Mouse (Mus musculus): Measurements from ENCODE around the gene Hmcn1.

DNA sequence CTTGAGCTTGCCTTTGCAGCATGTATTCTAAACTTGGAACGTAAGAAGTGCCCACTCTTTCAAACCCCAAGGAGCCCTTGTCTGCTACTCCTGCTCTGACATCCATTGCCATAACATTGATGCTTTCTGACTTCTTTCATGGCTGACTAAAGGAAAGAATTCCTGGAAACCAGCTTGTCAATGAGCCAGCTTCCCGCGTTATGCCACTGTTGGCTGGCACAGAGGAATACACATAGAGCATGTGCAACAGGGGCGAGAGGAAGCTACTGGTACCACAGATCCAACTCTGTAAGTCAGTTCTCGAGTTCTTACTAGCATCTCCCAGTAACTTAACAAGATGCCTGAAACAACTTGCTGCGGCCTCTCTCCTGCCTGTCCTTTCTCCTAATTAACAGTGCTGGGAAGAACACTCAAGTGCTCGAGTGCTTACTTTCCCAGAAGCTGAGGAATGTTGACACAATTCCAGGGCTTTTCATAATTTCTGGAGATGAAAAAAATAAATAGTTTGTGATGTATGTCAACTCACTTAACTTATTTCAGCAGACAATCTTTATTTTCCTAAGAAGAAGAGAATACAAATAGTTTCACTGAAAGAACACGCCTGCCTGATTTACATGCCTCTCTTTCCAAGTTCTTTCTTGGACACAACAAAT, 192.5 kb downstream of the Hmcn1 start:
- TF ChIP-seq POLR2A (IDR thresholded peaks at IDR 0.05; ENCODE audit: control insufficient read depth, extremely low read depth, insufficient read depth, low read length, poor library complexity), result no peak
- no peak for TF ChIP-seq CTCF (IDR thresholded peaks at IDR 0.05; ENCODE audit: borderline replicate concordance, control insufficient read depth, extremely low read depth, insufficient read depth, low read length, poor library complexity)

Data from thymus, adult 2 months (tissue).